ENCODE assay signal across 34 mouse cellular contexts in the genomic region with DNA sequence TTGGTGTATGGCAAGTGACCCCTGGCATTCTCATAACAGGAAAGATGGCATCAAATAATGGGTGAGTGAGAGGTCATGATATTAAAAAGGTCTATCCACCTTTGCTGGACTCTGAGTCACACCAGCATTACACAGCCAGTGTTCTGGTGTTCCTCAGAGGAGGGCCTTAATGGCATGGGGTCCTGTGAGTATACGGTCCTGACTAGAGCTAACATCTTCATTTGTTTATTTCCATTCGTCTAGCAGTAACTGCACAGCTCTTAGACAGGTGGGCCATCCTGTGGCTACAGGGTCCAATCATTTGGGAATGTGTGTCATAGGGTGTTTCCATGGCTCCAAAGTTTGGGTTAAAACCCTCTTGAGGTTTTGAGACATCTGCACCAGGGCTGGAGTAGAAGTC. TPM values are rescaled to one million over a fixed set of nuclear protein-coding genes. Genes with fewer than 3 reads are reported as not detected.
"Had no signal": no experiment of that assay in that cellular context is flagged by ENCODE, and none has a peak within 500 bp of the region (broad histone marks: within the 10 kb centered on the region; RNA-seq: fewer than 3 reads in every experiment).

No protein-coding gene starts in this region.

- H3K27me3 ChIP-seq: heart, embryonic 12.5 days; hindbrain, embryonic 12.5 days; intestine, embryonic 15.5 days; limb, embryonic 12.5 days; liver, embryonic 12.5 days had no signal

- H3K9me3 ChIP-seq: hindbrain, embryonic 12.5 days; intestine, embryonic 15.5 days; limb, embryonic 10.5 days; limb, embryonic 12.5 days; liver, embryonic 12.5 days had no signal

- DNase-seq: gastrocnemius, adult 2 months; gastrocnemius, postnatal 10 days; gastrocnemius, postnatal 25 days; heart, adult 2 months; heart, postnatal 4 days; kidney, adult 18-20 months; kidney, adult 8-10 months; kidney, postnatal 10 days; kidney, postnatal 4 days; liver had no signal

- H3K4me1 ChIP-seq: heart, embryonic 12.5 days; hindbrain, embryonic 10.5 days; hindbrain, embryonic 12.5 days; intestine, embryonic 15.5 days; limb, embryonic 10.5 days; limb, embryonic 12.5 days; liver, embryonic 12.5 days had no signal

- H3K4me3 ChIP-seq: gastrocnemius, adult 2 months; heart, adult 2 months; heart, embryonic 12.5 days; hindbrain, embryonic 10.5 days; hindbrain, embryonic 12.5 days; intestine, embryonic 15.5 days; layer of hippocampus, adult 2 months; left cerebral cortex, adult 2 months; limb, embryonic 10.5 days; limb, embryonic 12.5 days; liver, embryonic 12.5 days had no signal

- H3K36me3 ChIP-seq: heart, embryonic 12.5 days; hindbrain, embryonic 10.5 days; hindbrain, embryonic 12.5 days; intestine, embryonic 15.5 days; limb, embryonic 10.5 days; limb, embryonic 12.5 days; liver, embryonic 12.5 days had no signal

- H3K27ac ChIP-seq: gastrocnemius, adult 2 months; heart, adult 2 months; hindbrain, embryonic 10.5 days; hindbrain, embryonic 12.5 days; hindbrain, embryonic 14.5 days; intestine, embryonic 15.5 days; layer of hippocampus, adult 2 months; left cerebral cortex, adult 2 months; limb, embryonic 10.5 days; limb, embryonic 12.5 days; liver, embryonic 12.5 days; liver, embryonic 14.5 days had no signal

RNA-seq across cellular contexts. Expression of gene Ccin, which starts 11.1 kb away (rescaled TPM):
- total RNA-seq: gastrocnemius, adult 2 months; gastrocnemius, postnatal 25 days; granulocyte monocyte progenitor cell, adult 5-6 weeks; heart, adult 2 months; heart, postnatal 25 days; layer of hippocampus, adult 2 months; layer of hippocampus, postnatal 10 days; layer of hippocampus, postnatal 25 days; left cerebral cortex, adult 2 months; left cerebral cortex, postnatal 14 days; left cerebral cortex, postnatal 36 days had no signal
- polyA plus RNA-seq: heart, embryonic 14.5 days; heart, embryonic 16.5 days; hindbrain, embryonic 10.5 days; hindbrain, embryonic 12.5 days; hindbrain, embryonic 16.5 days; inflammation-experienced regulatory T-cells, adult 6 months; intestine, embryonic 15.5 days; intestine, postnatal 0 days; kidney, embryonic 14.5 days; kidney, embryonic 16.5 days; limb, embryonic 10.5 days; limb, embryonic 12.5 days; liver, embryonic 12.5 days had no signal
